Mouse (Mus musculus): ENCODE results near the gene Chmp1a. TPM values are rescaled to one million over a fixed set of nuclear protein-coding genes. Genes with fewer than 3 reads are reported as not detected.
A peak's percentile ranks its signal among the peaks of the same experiment; 100 is the strongest.

Gene Chmp1a
- polyA plus RNA-seq, 1 experiment from 2014 or later = 180 TPM

DNA sequence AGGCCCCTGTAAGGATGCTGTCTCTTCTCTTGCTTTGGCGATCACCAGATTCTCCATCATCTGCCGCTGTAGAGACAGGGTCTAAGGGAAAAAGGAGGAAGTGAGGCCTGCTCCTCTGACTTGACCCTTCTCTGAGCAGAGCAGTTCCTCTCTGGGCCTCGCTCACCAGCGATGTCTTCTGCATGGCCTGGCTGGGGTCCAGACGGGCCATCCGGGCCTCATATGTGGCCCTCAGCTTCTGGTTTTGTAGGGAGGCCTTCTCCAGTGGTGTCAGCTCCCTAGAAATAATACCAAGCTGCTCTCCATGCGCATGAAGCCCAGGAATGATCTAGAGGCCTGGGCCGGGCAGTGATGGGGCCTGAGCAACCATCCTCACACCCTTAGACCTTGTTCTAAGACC lies 36.0 kb upstream of the Chmp1a start:
- Histone ChIP-seq H3K9me3 (replicated peaks; ENCODE audit: control insufficient read depth, low read length) (no peaks in the 10 kb centered on the region), H3K4me3 (ENCODE audit: low read depth, low read length) (no peak overlapping the region), H3K27me3 (replicated peaks; ENCODE audit: control insufficient read depth, insufficient read depth, low read length) (no peaks in the 10 kb centered on the region), H3K9ac (ENCODE audit: low read length) (no peak overlapping the region), H3K4me1 (ENCODE audit: control insufficient read depth, insufficient read depth, low read length) (peaks cover 7% of the 10 kb centered on the region), H3K4me2 (ENCODE audit: low read length) (no peak overlapping the region), H3K36me3 (ENCODE audit: control insufficient read depth, insufficient read depth, low read length) (peaks cover 83% of the 10 kb centered on the region), H3K27ac (ENCODE audit: low read depth, low read length) (no peak overlapping the region)
- ATAC-seq (no peak), DNase-seq (ENCODE audit: low spot score) (no peak)
- whole genome bisulfite sequencing = 90% methylated on average over 8 of the region's 8 CpGs

- no peaks in the 10 kb centered on the region for H3K27me3 ChIP-seq (replicated peaks; ENCODE audit: control insufficient read depth, insufficient read depth, low read length)
- no peak overlapping the region for H3K4me2 ChIP-seq (ENCODE audit: low read length)
- DNase-seq (ENCODE audit: low spot score) = no peak
- no peak overlapping the region for H3K27ac ChIP-seq (ENCODE audit: low read depth, low read length)
- peaks cover 91% of the 10 kb centered on the region for H3K36me3 ChIP-seq (ENCODE audit: control insufficient read depth, insufficient read depth, low read length)
- H3K4me1 ChIP-seq (ENCODE audit: control insufficient read depth, insufficient read depth, low read length) = peaks cover under 1% of the 10 kb centered on the region
- WGBS = 96% methylated on average over 6 of the region's 6 CpGs
- H3K9ac ChIP-seq (ENCODE audit: low read length) = no peak overlapping the region
- no peak for ATAC-seq
- H3K4me3 ChIP-seq (ENCODE audit: low read depth, low read length) = no peak overlapping the region
- no peaks in the 10 kb centered on the region for H3K9me3 ChIP-seq (replicated peaks; ENCODE audit: control insufficient read depth, low read length)
These were observed 35.2 kb upstream of the Chmp1a start for GRCm38 (mm10) chr8:123247748-123248147.

- Histone ChIP-seq H3K36me3 (ENCODE audit: control insufficient read depth, insufficient read depth, low read length) (peaks cover 89% of the 10 kb centered on the region), H3K9me3 (replicated peaks; ENCODE audit: control insufficient read depth, low read length) (no peaks in the 10 kb centered on the region), H3K27me3 (replicated peaks; ENCODE audit: control insufficient read depth, insufficient read depth, low read length) (no peaks in the 10 kb centered on the region), H3K9ac (ENCODE audit: low read length) (no peak overlapping the region), H3K27ac (ENCODE audit: low read depth, low read length) (no peak overlapping the region), H3K4me2 (ENCODE audit: low read length) (no peak overlapping the region), H3K4me3 (ENCODE audit: low read depth, low read length) (no peak overlapping the region), H3K4me1 (ENCODE audit: control insufficient read depth, insufficient read depth, low read length) (no peaks in the 10 kb centered on the region)
- DNase-seq (ENCODE audit: low spot score) = no peak
- no peak for ATAC-seq
- 88% methylated on average over 12 of the region's 12 CpGs for WGBS
These were observed 33.0 kb upstream of the Chmp1a start for GRCm38 (mm10) chr8:123245543-123245942.

GRCm38 (mm10) chr8:123244382-123244781 lies 31.8 kb upstream of the Chmp1a start:
- no peak overlapping the region for H3K4me2 ChIP-seq (ENCODE audit: low read length)
- no peak for ATAC-seq

DNA sequence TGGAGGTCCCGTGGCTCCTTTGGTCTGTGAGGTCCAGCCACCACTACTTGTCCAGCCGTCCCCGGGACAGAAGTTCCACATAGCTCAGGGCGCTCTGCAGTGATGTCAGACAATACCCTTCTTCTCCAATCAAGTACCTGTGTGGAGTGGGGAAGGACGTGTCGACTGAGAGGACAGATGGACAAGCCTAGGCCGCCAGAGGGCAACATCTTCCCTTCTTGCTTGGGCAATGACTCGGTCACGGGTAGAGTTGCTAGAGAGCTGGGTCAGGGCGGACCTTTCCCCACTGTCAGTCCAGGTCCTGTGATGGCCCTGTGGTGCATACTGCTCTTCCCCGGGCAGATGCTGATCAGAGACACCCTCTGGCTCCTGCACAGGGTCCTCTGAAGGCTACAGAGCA lies 30.5 kb upstream of the Chmp1a start:
- Histone ChIP-seq H3K9me3 (replicated peaks; ENCODE audit: control insufficient read depth, low read length) (no peaks in the 10 kb centered on the region), H3K4me2 (ENCODE audit: low read length) (no peak overlapping the region), H3K4me3 (ENCODE audit: low read depth, low read length) (no peak overlapping the region), H3K36me3 (ENCODE audit: control insufficient read depth, insufficient read depth, low read length) (peaks cover 64% of the 10 kb centered on the region), H3K27ac (ENCODE audit: low read depth, low read length) (no peak overlapping the region), H3K9ac (ENCODE audit: low read length) (no peak overlapping the region), H3K27me3 (replicated peaks; ENCODE audit: control insufficient read depth, insufficient read depth, low read length) (no peaks in the 10 kb centered on the region), H3K4me1 (ENCODE audit: control insufficient read depth, insufficient read depth, low read length) (no peaks in the 10 kb centered on the region)
- DNase-seq (ENCODE audit: low spot score) = no peak
- no peak for ATAC-seq
- WGBS = 69% methylated on average over 11 of the region's 11 CpGs

More at GRCm38 (mm10) chr8:123244382-123244781, 31.8 kb upstream of the Chmp1a start:
- Histone ChIP-seq H3K9ac (ENCODE audit: low read length) (no peak overlapping the region), H3K4me3 (ENCODE audit: low read depth, low read length) (no peak overlapping the region), H3K27me3 (replicated peaks; ENCODE audit: control insufficient read depth, insufficient read depth, low read length) (no peaks in the 10 kb centered on the region), H3K27ac (ENCODE audit: low read depth, low read length) (no peak overlapping the region), H3K9me3 (replicated peaks; ENCODE audit: control insufficient read depth, low read length) (no peaks in the 10 kb centered on the region), H3K36me3 (ENCODE audit: control insufficient read depth, insufficient read depth, low read length) (peaks cover 78% of the 10 kb centered on the region), H3K4me1 (ENCODE audit: control insufficient read depth, insufficient read depth, low read length) (no peaks in the 10 kb centered on the region)
- WGBS = 94% methylated on average over 4 of the region's 4 CpGs
- DNase-seq (ENCODE audit: low spot score) = no peak

DNA sequence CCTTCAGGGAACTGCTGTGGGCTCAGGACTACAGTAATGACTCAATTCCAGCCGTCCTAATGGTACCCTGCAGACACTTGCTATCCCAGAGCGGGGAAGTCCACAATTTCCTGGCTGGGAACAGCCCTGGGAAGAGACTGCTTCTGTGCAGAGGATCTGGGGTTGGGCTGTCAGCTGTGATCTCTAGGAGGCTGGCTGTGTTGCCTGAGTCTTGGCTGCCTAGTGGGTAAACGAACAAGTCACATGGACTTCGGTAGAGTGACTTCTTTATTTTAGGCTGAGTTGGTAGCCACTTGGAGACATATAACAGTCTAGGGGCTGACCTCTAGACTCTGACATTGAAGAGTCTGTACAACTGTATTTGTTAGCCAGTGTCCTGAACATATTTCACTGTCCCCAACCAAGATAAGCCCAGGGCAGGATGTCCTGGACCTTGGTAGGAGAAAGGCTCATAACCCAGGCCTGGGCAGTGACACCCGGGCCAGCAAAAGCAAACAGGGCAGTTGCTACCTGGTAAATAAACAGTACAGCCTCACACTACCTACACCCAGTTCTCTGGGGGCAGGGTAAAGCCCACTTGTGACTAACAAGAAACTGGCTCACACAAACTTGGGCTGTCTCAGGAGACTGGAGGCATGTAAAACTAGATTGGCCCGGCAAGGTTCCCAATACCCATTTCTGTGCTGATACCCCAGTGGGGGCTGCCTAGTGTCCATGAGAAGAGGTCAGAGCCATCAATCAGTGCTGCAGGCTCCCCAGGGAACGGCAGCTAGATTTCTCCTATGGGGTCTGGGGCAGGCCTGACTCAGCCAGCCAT lies 29.8 kb upstream of the Chmp1a start:
- no peak overlapping the region for H3K27ac ChIP-seq (ENCODE audit: low read depth, low read length)
- no peaks in the 10 kb centered on the region for H3K27me3 ChIP-seq (replicated peaks; ENCODE audit: control insufficient read depth, insufficient read depth, low read length)
- peaks cover 57% of the 10 kb centered on the region for H3K36me3 ChIP-seq (ENCODE audit: control insufficient read depth, insufficient read depth, low read length)
- 91% methylated on average over 7 of the region's 7 CpGs for WGBS
- DNase-seq (ENCODE audit: low spot score) = no peak
- no peaks in the 10 kb centered on the region for H3K4me1 ChIP-seq (ENCODE audit: control insufficient read depth, insufficient read depth, low read length)
- H3K4me2 ChIP-seq (ENCODE audit: low read length) = no peak overlapping the region
- H3K4me3 ChIP-seq (ENCODE audit: low read depth, low read length) = no peak overlapping the region
- no peak overlapping the region for H3K9ac ChIP-seq (ENCODE audit: low read length)
- no peak for ATAC-seq
- no peaks in the 10 kb centered on the region for H3K9me3 ChIP-seq (replicated peaks; ENCODE audit: control insufficient read depth, low read length)

GRCm38 (mm10) chr8:123239398-123239797 lies 26.8 kb upstream of the Chmp1a start:
- ATAC-seq = no peak
- peaks cover 19% of the 10 kb centered on the region for H3K27me3 ChIP-seq (replicated peaks; ENCODE audit: control insufficient read depth, insufficient read depth, low read length)
- no peak for DNase-seq (ENCODE audit: low spot score)
- no peak overlapping the region for H3K9ac ChIP-seq (ENCODE audit: low read length)
- peaks cover 28% of the 10 kb centered on the region for H3K36me3 ChIP-seq (ENCODE audit: control insufficient read depth, insufficient read depth, low read length)
- H3K27ac ChIP-seq (ENCODE audit: low read depth, low read length) = no peak overlapping the region
- WGBS = 88% methylated on average over 10 of the region's 10 CpGs
- no peak overlapping the region for H3K4me2 ChIP-seq (ENCODE audit: low read length)
- no peaks in the 10 kb centered on the region for H3K9me3 ChIP-seq (replicated peaks; ENCODE audit: control insufficient read depth, low read length)
- peaks cover 7% of the 10 kb centered on the region for H3K4me1 ChIP-seq (ENCODE audit: control insufficient read depth, insufficient read depth, low read length)
- no peak overlapping the region for H3K4me3 ChIP-seq (ENCODE audit: low read depth, low read length)

DNA sequence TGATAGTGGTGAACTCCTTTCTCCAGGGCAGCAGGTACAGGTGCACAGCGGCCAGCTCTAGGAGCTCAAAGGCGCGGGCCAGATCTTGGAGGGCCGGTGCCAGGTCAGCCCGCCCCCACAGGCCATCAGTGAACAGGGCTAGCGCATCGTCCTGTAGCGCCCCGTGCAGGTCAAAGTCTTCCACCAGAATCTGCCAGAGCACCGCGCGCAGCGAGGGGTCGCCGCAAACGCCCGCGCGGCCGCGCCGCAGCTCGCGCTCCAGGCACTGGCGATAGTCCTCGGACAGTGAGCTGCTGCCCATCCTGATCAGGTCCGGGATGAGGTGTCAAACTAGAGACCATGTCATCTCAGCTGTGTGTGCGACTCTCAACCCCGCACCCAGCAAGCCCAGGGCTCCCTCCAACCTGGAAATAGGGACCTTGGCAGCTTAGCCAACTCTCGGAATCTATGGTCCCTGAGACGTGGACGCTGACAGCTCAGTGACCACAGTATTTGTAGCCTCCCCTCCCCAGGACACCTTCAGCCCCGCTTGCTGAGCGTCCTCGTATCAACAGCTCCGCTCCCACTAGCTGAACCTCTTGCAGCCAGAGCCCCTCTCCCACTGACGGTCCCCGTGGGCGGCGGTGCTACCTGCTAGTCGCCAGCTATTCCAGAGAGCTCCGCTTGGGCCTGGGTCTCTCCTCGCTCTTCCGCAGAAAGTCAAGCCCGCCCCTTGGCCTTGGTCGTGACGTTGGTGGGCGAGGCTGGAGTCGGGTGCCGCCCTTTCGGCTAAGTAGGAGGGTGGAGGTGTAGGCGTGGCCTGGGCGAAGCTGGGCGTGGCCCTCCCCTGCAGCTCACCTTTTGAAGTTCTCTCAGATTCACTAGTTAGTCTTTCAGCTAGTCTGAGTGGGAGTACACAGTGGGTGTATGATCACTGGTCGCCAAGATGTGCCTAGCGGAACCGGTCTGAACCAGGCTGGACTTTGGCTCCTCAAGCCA lies 23.2 kb upstream of the Chmp1a start, which contains the start of gene Spata2l:
TSS of gene Spata2l (minus strand) at position 714 of the 978 bp plus-strand sequence.
- H3K27me3 ChIP-seq (replicated peaks; ENCODE audit: control insufficient read depth, insufficient read depth, low read length) = peaks cover 22% of the 10 kb centered on the region
- peak within 1 kb of the TSS; percentile 68 for H3K4me2 ChIP-seq (ENCODE audit: low read length)
- ATAC-seq (peak; percentile 78), DNase-seq (ENCODE audit: low spot score) (peak; percentile 73)
- no peak within 1 kb of the TSS for H3K27ac ChIP-seq (ENCODE audit: low read depth, low read length)
- no peaks in the 10 kb centered on the region for H3K9me3 ChIP-seq (replicated peaks; ENCODE audit: control insufficient read depth, low read length)
- H3K4me1 ChIP-seq (ENCODE audit: control insufficient read depth, insufficient read depth, low read length) = peaks cover 7% of the 10 kb centered on the region
- peak within 1 kb of the TSS; percentile 36 for H3K4me3 ChIP-seq (ENCODE audit: low read depth, low read length)
- peak within 1 kb of the TSS; percentile 56 for H3K9ac ChIP-seq (ENCODE audit: low read length)
- no peaks in the 10 kb centered on the region for H3K36me3 ChIP-seq (ENCODE audit: control insufficient read depth, insufficient read depth, low read length)
- WGBS = 2% methylated on average over 48 of the region's 57 CpGs

Data from forebrain, embryonic 14.5 days (tissue).